Mouse (Mus musculus): ENCODE data around the gene Mgat1. TPM values are rescaled to one million over a fixed set of nuclear protein-coding genes. Genes with fewer than 3 reads are reported as not detected.

Gene Mgat1
- total and polyA plus RNA-seq, 3 experiments, result 115 to 211 (median 119) TPM

- DNase-seq, result no peak
Measured at GRCm38 (mm10) chr11:49241471-49241870, 2.5 kb upstream of the Mgat1 start.

GRCm38 (mm10) chr11:49242944-49243626 lies 906 bp upstream of the Mgat1 start:
- no peak for DNase-seq

DNA sequence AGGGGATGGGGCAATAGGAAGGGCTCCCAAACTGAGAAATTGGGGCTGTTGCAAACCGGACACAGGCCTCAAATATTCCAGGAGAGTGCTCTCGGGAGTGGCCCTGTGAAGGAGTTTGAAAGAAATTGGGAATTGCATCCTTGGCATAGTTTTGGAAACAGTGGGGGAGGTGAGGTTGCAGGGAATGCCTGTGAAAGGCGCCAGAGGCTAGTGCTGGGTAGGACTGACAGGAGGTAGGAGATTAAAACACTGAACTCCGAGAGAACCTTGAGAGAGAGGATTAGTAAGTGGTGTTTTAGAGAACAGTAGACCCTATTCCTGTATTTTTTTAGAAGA lies 572 bp downstream of the Mgat1 start:
- no peak for DNase-seq

- peak; percentile 76 for DNase-seq
Measured at GRCm38 (mm10) chr11:49245176-49245575, 1.2 kb downstream of the Mgat1 start.

DNA sequence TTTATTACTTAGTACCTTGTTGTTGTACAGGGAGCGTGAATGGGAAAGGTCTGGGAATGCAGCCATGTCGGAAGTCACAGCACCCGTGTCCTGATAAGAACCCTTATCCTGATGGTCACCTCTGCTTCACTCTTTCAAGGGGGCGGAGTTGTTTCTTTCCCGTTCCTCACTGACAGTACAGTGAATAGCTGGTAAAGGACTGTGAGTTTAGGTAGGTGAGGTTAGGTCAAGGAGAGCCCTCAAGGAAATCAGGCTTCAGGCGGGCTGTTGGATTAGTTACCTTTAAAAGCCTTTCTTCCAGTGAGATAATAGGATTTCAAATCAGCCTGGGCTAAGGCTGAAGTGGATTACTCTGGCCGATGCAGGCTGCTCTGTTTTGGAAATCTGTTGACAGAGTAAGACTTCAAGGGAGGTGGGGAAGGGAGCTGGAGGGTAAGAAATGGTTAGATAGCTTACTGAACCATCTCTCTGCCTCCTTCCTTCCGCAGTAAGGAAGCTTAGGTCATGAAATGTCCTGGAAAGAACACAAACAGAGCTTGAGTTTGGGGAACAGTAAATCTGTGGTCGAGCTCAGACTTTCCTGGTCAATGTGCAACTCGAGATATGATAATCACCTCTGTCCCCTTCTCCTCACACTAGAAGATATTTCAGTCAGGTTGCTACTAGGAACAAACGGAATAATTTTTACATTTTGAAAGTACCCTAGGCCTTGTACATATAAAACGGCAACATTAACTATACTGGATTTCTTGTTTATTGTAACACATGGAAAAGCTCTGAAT lies 1.8 kb downstream of the Mgat1 start:
- peak; percentile 45 for DNase-seq

GRCm38 (mm10) chr11:49246523-49246922 lies 2.5 kb downstream of the Mgat1 start:
- DNase-seq, result no peak

DNA sequence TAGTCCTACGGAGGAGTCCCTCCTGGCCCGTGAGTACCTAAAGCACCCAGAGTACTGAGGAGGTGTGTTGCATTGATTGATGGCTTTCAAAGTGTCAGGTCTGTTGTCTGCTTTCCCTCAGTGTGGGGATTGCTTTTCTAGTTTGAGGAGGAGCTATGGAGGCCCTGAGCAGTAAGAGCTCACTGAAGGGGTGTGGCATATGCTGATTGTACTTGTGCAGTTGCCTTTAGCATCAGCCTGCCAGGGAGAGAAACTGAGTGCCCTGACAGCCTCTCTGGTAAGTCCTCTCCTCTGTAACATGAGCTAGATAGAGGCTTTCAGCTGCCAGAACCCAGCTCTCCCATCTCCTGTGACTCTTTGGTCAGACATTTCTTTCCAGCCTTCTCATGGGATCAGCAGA lies 3.3 kb downstream of the Mgat1 start:
- no peak for DNase-seq

GRCm38 (mm10) chr11:49248226-49248973 lies 4.4 kb downstream of the Mgat1 start:
- peak; percentile 78 for DNase-seq

DNA sequence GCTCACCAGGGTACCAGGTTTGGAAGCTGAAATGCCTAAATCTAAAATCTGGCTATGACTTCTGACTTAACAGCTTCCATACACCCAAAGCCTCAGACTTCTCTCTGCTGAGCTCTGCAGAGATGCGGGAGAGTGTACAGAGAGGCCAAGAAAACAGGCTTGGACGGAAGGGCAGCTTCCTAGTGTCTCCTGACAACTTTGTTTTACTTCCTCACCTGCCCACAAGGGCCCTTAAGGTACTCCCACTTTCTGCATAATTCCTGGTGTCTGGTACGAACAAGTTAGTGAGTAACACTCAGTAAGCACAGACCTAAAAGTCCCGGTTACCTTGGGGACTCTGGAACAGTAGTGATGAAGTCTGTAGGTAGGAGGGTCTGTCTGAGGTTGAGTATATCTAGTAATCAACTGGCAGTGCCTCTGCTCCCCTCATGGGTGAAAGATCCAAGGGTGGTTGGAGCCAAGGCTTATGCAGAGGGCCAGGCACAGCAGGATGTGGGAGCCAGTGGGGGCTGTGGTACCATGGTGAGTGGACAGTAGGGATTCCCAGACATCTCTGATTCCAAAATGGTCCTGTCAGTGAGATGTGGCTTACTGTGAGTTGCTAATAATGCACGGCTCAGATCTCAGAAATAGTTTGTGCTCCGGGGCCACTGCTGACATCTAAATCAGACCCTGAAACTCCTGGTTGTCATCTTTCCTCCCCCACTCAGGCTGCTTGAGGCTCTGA lies 5.1 kb downstream of the Mgat1 start:
- DNase-seq, result no peak

GRCm38 (mm10) chr11:49249811-49250421 lies 5.9 kb downstream of the Mgat1 start:
- DNase-seq, result peak; percentile 46

GRCm38 (mm10) chr11:49250422-49251379 lies 6.7 kb downstream of the Mgat1 start:
- DNase-seq, result peak; percentile 96

- DNase-seq, result no peak
Measured at GRCm38 (mm10) chr11:49251380-49251761, 7.4 kb downstream of the Mgat1 start.

DNA sequence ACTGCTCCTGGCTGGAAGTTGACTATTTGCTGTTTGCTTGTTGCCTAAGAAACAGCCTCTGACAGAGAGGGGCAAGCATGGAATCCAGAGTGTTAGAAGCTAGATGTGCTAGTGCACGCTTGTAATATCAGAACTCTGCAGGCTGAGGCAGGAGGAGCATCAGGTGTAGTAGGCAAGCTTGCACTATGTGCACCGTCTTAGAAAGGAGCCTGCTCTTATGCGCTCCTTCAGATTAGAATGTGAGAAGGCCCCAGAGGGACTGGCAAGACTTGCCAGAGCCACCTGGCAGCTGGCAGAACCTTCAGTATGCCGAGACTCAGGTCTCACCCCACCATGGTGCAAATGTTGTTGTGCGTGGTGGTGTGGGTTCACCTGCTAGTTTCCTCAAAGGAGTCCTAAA lies 8.1 kb downstream of the Mgat1 start:
- DNase-seq, result no peak

DNA sequence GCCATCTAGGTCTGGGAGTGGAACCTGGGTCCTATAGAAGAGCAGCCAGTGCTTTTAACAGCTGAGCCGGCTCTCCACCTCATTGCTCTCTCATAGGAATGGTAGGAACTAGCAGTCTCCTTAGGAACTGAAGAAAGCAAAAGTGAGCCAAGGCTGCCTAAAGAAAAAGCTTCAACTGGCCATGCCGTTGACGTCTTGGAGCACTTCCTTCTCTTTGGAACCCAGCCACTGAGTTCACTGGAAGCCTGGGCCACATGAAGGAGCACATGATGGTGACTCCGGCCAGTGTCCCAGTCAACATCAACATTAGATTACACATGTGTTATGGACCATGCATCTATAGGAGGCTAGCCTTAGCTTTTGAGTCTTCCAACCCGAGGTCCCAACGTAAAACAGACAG lies 9.0 kb downstream of the Mgat1 start:
- no peak for DNase-seq

GRCm38 (mm10) chr11:49259296-49259695 lies 15.3 kb downstream of the Mgat1 start:
- DNase-seq, result no peak

DNA sequence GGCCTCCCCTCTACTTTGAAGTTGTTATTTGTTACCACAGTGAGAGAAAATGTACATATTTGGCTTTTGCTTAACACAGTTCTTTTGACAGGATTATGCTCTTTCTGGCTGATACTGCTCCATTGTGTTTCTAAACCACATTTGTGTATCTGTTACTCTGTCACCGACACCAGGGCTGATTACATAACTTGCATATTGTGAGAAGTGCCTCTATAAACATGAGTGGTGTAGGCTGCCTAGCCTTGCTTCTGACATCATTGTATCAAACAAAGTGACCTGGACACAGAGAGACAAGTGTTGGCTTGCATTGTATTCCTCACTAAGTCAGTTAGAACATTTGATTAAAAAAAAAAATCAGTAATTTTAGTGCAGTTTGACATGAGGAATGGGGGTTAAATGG lies 15.8 kb downstream of the Mgat1 start:
- DNase-seq, result no peak

GRCm38 (mm10) chr11:49260598-49261312 lies 16.8 kb downstream of the Mgat1 start:
- DNase-seq, result peak; percentile 94

DNA sequence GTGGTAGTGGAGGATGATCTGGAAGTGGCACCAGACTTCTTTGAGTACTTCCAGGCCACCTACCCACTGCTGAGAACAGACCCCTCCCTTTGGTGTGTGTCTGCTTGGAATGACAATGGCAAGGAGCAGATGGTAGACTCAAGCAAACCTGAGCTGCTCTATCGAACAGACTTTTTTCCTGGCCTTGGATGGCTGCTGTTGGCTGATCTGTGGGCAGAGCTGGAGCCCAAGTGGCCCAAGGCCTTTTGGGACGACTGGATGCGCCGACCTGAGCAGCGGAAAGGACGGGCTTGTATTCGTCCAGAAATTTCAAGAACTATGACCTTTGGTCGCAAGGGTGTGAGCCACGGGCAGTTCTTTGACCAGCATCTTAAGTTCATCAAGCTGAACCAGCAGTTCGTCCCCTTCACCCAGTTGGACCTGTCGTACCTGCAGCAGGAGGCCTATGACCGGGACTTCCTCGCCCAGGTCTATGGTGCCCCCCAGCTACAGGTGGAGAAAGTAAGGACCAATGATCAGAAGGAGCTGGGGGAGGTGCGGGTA lies 17.4 kb downstream of the Mgat1 start:
- no peak for DNase-seq

GRCm38 (mm10) chr11:49262286-49262685 lies 18.3 kb downstream of the Mgat1 start:
- no peak for DNase-seq

- no peak for DNase-seq
Measured at GRCm38 (mm10) chr11:49263149-49263548, 19.2 kb downstream of the Mgat1 start.

Measured in adrenal gland, adult 2 months (tissue).